Mouse (Mus musculus) cerebellum, adult 8-10 months (tissue): ENCODE data around the gene Mss51.

Source experiments
- DNase-seq: peaks from one replicate; pipeline ENCODE4 v3.0.0; 2022

Mss51 gene

DNA sequence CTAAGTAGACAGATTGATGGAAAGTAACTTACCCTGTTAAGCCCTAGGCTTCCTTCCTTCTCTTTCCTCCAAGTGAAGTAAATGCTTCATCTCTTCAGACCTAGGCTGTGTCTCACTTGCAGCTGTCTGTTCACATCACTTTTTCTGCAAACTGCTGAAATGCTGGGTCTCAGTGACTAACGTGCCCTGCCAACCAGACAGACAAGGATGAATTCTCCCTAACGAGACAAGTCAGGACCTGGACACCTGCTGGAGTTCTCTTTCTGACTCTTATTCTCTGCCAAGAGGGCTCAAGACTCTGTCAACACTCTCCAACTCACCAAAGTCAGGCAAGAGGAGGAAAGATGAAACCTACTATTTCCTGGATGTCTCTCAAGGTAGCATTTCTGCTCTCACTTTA, at the start of gene Mss51:
Gene Mss51, minus strand, starts transcription at position 299 of the 400 bp plus-strand sequence.
- DNase-seq: no peak

DNA sequence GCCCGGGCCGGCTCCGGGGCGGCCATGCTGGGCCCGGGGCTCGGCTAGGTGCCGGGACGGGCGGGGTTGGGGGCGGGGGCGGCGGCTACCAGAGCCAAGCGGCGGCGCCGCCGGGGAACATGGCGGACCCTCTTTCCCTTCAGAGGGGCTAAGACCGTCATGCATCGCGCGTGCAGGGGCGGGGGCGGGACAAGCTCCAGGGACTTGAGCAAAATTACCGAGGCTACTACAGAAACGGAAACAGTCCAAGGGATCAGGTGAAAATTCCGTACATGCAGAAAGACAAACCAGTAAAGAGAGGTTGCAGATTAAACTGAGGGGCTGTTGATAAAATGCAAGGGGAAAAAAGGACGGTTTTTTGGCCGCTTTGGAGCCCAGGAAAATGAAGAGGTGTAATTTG, 49.7 kb upstream of the Mss51 start, which contains the start of gene Ppp3cb:
Gene Ppp3cb, minus strand, starts transcription at position 159 of the 400 bp plus-strand sequence.
- peak; percentile 71 for DNase-seq

DNA sequence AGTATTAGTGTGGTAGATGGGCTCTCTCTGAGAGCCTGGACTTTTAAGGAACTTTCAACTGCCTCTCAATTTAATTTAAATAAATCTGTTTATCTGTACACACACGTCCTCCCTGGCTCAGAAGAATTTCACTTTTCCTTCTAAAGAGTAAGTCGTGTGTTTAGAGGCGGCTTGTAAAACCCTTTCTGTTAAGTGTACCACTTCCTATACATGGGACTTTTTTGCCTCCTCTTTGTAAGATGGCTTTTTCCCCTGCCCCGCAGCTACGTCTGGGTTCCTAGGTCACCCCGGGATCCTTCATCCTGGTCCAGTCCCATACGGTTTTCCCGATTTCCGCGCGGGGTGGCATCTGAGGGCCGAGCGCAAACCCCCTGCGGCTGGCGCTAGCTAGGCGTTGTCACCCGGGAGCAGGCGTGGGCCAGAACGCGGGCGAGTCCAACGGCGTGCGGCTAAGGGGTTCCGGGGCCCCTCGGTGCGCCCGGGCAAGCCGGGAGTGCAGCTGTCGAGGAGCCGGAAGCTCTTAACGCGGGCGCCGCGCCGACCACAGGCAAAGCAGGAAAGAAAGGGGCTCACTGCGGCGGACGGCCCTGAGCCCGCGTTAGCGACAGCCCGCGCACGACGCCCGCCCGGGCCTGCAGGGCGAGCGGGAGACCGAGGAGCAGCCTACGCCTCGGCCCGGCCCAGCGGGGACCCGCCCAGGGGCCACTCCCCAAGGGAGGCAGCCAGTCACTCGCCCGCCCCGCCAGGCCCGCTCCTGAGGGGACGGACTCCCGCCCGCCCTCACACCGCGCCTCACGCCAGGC, 49.0 kb upstream of the Mss51 start:
- peak; percentile 72 for DNase-seq

DNA sequence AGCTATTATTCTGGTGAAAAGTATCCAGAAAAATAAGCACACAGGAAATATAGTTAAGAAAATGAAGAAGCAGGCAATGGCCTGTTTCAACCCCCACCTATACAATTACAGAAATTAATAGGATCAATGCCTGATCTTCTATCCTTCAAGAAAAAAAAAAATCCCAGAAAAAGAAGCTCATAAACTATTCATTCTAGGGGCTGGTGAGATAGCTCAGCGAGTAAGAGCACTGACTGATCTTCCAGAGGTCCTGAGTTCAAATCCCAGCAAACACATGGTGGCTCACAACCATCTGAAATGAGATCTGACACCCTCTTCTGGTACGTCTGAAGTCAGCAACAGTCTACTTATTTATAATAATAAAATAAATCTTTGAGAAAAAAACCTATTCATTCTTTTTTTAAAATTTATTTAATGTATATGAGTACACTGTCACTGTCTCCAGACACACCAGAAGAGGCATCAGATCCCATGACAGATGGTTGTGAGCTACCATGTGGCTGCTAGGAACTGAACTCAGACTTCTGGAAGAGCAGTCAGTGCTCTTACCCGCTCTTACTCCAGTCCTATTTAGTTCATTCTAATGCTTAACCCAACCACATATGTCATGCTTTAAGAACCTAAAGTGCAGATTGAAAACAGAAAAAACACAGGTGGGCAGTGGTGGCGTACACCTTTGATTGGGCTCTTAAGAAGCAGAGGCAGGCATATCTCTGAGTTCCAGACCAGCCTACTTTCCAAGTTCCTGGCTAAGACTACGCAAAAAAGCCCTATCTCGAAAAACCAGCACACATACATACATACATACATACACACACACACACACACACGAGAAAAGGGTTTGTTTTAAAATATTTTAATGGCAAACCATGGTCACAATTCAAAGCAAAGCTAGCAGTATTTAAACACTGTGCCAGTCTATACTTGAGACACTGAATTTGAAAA, 48.0 kb upstream of the Mss51 start:
- no peak for DNase-seq

DNA sequence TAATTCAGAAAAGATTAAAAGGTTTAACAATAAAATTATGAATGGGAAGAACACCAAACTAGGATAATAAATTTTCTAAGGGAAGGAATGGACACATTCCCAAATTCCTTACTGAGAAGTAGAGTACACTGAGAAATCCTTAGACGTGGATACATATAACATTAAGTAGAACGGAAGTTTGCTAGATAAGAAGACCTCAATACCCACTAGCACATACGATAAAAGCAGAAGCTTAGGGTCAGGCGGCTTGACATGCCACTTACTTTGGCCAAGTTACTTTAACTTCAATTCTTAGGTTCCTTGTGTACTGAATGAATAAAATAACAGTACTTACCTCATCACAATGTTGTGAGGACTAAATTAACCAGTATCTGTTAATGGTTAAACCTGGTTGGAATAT, 32.9 kb upstream of the Mss51 start:
- DNase-seq: no peak

DNA sequence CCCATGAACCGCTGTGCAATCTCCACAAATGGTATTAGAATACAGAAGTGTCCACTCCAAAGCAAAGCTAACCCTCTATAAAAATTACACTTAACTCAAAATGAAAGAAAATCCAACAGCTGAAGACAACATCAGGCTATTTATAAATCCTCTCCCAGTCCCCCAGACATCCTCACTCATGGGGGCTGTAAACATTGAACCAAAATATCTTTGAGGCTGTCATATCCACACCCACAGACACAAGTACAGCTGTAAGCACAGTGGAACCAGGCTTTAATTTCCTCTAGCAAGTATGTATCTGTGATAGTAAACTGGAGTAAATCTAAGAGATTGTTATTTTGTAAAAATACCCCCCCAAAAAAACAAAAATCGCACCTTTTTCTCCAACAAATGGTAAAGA, 23.5 kb upstream of the Mss51 start:
- no peak for DNase-seq

DNA sequence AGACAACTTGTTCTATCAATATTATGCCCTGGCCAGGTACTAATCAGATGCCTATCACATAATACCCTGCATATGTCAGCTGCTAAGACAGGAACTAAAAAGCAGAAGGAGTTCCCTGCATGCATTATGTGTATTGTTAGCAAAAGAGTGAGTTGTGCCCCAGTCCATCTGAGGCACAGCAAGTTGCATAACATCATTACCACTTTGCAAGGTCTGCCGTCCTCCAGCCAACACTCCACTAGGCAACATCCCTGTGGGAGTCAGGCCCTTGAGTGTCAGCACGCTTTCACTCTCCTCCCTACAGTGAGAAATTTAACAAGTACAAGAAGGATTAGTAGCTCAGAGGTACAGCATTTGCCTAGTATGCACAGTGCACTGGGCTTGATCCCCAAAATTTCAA, 11.7 kb upstream of the Mss51 start:
- no peak for DNase-seq

DNA sequence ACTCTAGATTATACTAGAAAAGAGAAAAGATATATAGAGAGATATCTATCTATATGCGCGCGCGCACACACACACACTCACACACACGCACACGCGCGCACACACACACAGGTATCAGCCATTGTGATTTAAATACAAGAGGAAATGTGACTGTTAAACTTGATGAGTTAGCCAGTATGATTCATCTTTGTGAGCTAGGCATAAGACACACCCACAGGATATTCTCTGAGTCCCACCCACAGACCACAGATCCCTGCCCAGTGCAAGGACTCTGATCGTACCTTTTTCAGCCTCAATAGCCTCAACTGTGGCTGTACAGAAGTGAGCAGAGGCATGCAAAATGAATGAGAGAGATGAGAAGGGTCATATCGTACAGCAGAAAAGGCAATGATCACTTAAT, 6.3 kb upstream of the Mss51 start:
- no peak for DNase-seq

DNA sequence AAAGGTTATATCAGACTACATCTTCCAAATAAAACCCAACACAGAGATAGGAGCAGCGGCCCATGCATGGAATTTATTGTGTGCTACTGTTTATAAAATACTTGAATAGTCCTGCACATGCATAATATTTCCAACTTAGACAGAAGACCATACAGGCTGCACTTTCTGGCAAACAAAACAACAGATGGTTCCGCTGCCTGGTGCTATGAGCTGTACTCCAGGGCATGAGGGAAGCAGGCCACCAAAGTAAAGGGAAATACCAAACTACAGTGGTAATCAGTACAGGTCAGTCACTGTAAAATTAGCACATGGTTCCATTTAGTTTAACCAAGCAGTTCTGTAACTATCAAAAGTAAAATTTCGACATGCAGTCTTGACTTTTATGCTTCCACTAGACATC, 3.3 kb upstream of the Mss51 start:
- DNase-seq: peak; percentile 33

DNA sequence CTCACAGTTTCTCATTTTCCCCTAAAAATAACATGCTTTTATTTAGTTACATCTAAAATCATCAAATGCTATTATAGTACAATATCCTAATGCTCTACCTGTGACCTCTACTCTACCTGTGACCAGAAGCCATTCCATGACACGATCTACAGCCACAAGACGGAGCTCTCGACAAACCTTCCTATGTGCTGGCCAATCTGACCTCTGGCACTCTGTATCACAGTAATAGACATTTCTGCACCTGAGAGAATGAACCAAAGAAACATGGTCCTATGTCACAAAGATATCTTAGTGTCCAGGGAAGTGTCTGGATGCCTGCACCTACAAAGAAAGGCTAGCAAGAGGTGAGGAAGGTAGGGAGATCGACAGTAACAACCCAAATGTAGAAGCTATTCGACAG, 10.7 kb downstream of the Mss51 start:
- no peak for DNase-seq

DNA sequence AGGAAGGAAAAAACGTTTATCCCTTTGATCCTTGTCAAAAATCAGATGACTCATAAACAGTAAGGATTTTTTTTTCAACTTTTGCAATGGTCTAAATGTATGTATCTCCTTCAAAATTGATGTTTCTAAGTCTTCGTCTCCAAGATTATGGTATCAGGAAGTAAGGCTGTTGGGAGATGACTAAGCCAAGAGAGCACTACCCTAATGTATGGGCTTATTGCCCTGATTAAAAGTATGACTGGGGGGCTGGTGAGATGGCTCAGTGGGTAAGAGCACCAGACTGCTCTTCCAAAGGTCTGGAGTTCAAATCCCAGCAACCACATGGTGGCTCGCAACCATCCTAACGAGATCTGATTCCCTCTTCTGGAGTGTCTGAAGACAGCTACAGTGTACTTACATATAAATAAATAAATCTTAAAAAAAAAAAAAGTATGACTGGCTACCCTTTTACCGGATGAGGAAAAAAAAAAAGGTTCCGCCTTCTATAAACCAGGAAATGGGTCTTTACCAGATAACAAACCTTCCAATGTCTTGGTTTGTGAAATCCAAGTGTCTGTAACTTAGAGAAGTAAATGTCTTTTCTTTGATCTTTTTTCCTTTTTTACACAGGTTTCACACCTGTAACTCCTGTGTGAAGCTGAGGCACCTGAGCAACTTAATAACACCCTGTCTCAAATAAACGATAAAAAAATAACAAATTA, 14.5 kb downstream of the Mss51 start:
- no peak for DNase-seq

DNA sequence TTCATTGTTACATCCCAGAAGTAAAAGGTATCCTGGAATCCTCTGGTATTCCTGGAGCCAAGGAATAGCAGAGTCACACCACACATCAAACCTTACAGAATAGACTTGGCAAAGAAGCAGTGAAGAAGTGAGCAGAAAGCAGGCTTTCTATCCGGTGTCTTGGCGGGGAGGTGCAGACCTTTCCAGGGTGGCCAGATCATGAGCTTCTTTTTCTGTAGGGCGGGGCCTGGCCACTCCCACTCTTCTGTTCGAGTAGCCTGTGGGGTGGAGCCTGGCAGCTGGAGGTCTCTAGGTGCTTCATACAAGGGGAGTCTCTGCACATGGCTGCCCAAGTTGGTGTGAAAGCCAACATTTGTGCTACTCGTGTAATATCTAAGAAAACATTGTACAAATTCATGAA, 15.5 kb downstream of the Mss51 start:
- DNase-seq: no peak

DNA sequence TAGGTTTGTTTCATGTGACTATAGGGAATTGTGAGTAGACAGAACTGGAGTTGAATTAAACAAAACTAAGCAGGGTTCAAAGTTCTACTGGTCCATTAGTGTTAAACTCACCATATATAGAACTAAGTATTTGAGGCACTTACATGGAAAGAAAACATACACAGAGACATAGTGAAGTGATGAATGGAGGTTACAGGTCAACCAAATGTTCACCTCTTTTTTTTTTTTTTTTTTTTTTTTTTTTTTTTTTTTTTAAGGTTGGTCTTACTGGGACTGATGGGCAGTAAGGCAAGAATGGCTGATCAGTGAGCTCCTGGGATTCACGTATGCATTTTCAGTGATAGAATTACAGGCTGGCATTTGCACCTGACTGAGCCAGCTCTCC, 16.5 kb downstream of the Mss51 start:
- no peak for DNase-seq

DNA sequence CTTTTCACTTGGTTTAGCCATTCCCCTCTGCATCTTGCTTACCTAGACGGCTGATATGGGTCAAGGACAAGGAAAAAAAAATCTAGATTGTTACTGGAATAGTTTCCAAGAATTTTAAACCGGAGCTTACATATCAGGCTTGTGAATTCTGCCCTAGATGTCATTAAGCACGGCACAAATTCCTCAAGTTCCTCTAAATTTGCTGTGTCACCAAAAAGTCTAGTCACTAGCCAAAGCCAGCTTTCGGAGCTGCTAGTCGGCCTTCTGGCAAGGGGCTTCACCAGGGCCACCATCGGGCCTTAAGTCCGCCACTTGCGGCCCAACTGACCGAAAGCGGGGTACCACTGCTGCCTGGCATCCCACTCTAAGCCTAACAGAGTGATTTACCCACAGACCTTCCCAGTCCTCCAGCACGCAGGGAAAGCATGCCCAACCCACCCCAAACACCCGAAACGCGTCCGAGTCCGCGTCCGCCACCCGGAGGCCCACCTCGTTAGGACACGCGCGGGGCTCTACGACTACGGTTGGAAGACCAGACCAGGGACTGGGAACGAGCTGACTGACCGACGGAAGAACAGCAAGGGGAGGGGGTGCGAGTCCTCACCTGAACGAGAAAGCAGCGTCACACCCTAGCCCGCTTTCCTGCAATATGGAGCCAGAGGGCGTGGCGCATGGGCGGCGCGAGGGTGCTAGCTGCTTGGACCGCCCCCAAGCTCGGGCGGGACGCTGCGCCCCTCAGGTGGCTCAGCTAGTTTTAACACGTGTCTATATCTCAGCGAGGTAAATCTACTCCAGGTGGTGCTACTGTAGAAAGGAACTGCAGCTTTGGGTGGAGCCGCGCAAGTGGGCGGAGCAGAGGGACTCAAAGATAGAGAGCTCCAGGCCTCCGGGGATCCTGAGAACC, 17.2 kb downstream of the Mss51 start, which contains the start of gene Anxa7:
Gene Anxa7, minus strand, starts transcription at position 843 of the 904 bp plus-strand sequence.
- peak; percentile 61 for DNase-seq

DNA sequence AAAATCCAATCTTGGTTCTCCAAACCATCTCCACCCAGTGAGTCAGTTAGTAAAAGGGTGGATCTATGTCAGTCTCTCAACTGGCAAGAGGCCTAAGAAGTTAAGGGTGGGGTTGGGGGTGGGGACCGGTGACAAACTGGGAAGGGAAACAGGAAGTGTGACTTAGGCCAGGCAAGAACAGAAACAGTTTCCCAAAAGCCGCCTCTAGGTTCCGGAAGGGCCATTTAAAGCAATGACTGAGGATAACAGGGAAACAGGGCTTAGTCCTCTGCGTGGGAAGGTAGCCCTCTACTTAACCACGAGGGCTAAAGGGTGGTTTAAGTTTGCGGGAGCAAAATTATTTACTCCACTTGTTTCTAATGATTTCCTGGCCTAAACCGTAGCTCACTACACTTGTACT, 17.9 kb downstream of the Mss51 start:
- no peak for DNase-seq

DNA sequence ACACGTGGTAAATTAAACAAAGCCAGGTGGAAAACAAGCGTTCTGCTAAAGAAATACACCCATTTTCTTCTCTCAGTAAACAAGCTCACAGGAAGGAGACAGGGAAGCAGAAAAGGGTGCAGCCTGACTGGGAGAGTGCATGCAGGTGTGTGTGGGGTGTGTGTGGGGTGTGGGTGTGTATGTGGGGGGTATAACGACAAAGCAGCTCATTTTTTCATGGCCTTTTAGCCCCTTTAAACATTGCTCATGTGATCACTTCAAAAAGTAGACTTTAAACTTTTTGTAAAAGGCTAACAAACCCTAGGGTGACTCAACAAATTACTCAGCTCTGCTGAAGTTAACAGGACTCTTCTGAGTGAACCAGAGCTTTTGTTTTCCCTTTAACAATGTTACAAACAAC, 18.3 kb downstream of the Mss51 start:
- DNase-seq: no peak

DNA sequence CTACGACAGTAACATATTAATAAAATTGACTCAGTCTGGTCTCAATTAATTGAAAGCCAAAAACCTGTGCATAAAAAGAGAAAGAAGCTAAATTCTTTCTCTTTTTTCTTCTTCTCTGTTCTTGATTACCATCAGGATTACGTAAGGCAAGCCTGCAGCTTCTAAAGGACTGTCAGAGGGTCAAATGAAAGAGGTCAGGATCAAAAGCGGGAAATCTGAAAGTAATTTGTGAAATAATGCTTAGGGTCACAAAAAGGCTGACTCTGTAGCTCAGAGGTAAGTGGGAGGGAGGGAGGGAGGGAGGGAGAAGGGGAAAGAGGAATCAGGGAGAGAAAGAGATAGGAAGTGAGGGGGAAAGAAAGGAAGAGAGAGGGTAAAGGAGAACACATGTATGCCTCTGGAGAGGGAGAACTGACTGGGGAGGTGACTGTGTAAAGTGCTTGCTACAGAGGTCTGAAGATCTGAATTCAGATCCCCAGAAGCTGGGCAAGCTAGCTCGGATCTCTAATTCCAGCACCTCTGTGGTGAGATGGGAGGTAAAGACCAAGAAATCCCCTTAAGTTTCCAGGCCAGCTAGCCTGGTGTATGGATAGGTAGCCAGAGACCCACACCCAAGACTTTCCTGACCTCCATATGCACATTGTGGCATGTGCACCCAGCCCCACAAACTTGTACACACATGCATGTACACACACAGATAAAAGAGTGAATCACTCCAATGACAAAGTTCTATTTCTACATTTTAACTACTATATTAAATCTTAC, 19.3 kb downstream of the Mss51 start:
- no peak for DNase-seq

DNA sequence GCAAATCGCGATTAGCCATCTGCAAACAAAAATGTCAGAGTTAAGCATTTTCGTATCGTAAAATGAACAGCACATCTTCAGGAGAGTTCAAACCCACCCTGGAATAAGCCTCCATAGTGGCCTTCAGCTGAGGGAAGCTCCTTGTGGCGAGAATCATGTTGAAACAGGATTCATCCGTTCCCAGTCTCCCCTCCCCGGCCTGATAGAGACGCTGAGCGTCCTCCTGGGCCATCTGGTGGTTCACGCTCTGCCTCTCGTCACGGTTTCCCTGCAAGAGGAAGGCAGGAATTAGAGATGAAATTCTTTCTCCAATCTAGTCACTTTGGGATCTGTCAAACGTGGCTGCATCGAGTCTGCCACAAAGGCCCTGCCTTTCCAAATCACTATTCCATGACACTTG, 36.5 kb downstream of the Mss51 start:
- DNase-seq: no peak

DNA sequence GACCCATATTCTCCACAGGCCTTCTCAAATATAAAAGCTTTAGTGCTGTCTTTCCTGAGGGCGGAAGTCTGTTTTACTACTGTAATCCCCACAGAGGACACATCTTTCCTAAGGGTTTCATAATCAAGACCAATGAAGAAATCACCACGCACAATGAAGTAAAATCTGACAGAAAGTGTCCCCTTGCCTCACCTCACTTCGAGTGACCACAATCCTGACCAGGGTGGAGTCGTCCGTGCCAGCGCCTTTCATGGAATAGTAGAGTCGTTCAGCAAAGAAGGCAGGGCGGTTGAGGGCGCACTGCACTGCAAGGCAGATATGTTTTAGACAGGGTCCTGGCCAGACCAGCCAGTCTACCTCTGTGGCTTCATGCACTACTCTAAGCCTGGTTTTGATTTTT, 38.3 kb downstream of the Mss51 start:
- no peak for DNase-seq

DNA sequence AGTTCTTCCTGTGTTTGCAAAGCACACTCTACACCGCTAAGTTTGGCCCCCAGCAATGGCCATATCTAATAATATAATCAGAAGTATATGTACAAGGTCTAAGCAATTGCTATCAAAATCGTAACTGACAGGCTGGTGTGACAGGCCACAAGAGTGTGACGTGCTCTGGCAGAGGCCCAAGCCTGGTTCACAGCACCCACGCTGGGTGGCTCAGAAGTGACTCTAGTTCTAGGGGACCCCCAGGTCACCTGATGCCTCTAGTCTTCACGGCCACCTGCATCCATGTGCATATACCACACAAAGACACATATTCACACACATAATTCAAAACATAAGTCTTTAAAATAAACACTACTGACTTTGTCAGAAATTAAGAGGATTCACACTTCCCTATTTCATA, 43.8 kb downstream of the Mss51 start:
- no peak for DNase-seq

DNA sequence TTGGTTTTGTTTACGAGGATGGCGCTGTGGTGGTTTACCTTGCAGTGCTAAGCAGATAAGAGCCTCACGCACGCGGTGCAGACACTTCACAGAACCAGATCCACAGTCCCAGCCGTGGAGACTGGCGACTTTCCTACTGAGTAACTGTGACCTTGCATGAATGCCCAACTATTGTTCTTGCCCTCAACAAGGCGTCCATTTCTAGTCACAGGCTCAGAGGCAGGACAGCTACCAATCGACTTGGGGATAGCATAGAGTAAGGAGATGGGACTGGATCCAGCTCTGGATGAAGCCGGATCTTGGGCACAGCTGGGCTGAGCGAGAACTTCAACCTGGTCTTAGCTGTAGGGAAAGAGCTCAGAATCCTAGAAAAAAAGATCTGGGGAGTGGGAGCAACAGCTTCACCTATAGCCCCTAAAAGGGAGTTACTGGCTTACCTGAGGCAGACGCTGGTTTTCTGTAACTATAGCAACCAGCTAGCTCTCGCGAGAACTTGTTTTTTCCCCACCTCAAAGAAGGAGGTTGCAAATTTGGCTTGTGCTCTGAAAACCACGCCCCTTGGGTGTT, 44.9 kb downstream of the Mss51 start, which contains the start of gene Cfap70:
Gene Cfap70, minus strand, starts transcription at position 462 of the 567 bp plus-strand sequence.
- no peak for DNase-seq
